Mouse (Mus musculus): ENCODE measurements around the gene Syt1.
A peak's percentile ranks its signal among the peaks of the same experiment; 100 is the strongest.

The Syt1 gene

DNA sequence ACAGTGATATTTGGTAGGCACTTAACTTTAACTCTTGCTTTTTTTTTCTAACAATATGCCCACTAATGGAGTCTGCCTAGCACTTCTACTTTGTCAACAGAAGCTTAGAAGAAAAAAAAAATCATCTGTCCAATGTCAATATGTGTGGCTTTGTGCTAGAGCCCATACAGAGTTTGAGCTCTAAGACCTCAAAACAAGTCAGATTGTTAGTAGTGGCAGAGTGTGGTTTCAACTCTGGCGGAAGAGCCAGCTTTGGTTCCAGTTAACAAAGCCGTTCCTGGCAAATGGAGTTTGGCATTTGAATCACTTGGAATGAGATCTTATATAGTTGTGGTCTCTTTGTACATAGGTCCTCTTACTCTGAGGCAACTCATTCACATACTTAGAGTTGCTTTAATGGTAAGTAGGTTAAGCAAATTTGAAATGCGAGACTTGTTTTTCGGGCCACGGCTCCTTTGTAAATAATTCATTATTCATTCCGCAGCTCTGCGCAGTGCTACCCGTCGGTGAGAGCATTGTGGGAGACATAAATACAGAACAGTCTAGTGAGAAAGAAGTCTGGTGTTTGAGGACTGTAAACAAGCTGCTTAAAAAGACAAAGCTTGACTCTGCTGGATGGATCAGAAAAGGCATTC, 429.9 kb downstream of the Syt1 start:
- DNase-seq (ENCODE audit: low read depth, low spot score): no peak

DNA sequence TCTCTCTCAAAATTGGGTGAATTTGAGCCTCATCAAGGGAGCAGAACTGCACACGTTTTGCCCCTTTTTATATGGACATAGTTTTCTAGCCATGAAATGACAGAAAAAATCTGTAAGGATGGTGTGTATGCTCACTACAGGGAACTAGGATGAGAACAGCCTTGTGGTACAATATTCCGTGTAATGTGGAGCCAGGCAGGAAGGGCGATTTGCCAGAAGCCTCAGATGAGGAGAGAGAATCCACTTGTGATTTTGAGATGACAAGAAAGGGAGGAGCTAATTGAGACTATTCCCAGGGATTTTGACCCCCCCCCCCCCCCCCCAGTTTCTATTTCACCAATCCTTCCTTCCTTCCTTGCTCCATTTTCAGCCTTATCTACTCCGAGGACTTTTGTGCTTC, 431.4 kb downstream of the Syt1 start:
- DNase-seq (ENCODE audit: low read depth, low spot score): no peak

DNA sequence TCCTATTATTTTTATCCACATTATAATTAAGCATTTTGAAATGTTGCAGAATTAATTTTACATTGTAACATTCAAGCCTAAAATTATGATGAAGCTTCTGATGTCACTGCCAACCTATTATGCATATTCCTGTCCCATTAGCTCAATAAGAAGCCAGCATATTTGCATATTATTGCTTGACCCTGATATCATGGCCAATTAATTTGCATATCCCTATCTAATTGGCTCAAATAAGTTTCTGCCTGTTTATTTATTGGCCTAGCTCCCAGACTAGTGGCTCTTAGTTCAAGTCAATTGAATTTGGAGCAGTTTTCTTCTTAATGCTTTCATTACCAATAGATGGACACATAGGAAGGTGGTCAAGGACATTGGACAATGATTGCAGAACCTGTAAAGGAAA, 433.2 kb downstream of the Syt1 start:
- DNase-seq (ENCODE audit: low read depth, low spot score): no peak

DNA sequence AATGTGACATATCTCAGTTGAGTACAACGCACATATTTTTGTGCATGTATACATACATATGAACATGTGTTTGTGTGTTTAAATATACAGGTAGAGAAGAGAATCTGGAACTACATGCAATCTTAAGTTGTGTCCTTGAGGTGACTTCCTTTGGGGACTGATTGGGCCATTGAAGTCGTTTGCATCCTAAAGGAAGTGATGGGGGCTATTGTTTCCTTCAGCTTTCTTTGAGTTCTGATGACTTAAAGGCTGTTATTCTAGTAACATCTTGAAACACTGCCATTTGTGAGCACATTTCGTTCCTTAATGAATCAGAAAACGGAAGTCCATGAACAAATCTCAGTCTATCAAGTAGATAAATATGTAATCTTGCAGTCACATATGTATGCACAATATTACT, 438.0 kb downstream of the Syt1 start:
- no peak for DNase-seq (ENCODE audit: low read depth, low spot score)

DNA sequence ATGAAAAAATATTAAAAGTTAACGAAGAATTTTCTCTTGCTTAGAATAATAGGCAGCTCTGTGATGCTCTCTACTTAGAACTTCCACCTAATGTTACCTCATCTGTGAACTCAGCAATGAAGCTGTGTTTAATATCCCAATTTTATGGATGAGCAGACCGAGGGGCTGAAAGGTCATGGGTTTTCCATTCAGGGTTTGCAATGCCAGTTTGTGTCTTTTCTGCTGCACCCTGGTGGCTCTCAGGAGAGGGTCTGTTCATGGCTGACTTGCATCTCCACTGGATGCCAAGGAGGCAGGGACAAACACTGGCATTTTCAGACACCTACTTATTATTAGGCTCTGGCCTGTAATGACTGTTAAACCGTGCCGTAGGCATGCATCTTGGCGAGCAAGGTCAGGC, 439.7 kb downstream of the Syt1 start:
- DNase-seq (ENCODE audit: low read depth, low spot score): no peak

DNA sequence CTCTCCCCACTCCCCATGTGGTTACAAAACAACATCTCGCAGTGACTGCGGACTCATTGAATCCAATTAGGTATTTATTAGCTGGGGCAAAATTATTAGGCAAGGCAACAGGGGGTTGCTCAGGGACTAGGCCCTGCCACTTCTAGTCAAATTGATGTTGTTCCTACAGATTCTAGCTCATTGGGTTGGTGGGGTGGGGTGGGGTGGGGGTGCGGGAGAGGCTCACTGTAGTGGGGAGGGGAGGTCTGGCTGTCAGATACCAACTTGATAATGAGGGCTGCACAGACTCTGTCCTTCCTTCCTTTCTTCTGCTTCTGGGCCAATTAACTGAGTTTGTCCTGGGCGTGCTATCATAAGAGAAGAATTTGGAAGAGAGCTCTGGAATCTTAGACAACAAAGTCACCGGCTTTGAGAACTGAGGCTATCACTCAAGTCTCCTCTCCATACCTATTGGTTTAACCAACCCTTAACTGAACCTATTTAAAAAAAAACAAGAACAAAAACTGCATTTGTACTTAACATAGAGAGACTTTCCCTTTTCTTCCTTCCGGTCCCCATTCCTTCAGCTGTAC, 441.1 kb downstream of the Syt1 start:
- DNase-seq (ENCODE audit: low read depth, low spot score): no peak

DNA sequence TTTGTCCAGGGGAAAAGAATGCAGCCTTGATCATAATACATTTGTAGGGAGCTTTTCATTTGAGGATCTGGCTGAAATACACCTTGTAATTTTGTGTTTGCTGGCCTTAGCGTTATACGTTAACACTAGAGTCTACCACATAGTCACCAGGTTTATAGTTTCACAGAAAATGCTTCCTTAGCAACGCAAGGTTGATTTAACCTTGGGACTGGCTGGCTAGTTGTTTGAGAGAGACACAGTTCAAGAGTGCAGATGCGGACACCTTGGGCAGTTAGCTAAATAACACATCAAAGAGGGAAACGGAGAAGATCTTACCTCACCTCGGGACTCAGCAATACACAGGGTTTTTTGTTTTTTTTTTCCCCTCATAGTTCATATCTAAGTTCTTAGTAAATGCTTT, 441.9 kb downstream of the Syt1 start:
- no peak for DNase-seq (ENCODE audit: low read depth, low spot score)

DNA sequence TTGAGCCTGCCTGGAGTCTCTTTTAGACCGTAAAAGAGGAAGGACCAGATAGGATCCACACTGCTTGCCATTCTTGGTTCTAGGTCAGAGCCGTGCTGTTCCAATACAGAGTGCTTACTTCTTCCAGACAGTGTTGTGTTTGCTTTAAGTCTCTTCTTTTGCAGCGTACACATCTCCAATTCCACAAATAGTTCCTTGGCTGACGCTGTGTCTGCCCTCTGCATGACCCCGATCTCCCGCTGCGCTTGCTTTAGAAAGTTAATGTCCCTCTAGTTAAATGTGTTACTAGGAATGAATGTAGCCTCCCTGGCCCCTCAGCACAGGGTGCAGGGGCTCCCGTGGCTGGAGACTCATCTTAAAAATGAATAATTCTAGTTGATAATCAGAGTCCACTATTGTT, 442.6 kb downstream of the Syt1 start:
- no peak for DNase-seq (ENCODE audit: low read depth, low spot score)

DNA sequence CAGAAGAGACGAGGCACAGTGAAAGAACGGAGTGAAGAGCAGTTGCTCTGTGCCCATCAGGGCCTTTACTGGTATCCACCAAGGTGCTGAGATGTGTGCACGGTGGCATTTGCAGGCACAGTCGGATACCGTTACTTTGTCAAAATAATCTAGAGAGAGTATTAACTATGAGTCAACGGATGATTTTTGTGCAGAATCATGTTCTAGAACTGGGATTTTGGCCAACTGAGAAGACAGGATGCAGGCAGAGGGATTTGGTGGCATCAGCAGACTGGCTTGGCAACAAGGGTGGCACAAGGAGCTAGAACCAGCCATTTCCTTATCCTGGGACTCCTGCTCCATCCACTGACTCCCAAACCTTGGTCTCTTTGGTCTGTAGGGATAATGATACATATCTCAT, 443.3 kb downstream of the Syt1 start:
- peak; percentile 86 for DNase-seq (ENCODE audit: low read depth, low spot score)

DNA sequence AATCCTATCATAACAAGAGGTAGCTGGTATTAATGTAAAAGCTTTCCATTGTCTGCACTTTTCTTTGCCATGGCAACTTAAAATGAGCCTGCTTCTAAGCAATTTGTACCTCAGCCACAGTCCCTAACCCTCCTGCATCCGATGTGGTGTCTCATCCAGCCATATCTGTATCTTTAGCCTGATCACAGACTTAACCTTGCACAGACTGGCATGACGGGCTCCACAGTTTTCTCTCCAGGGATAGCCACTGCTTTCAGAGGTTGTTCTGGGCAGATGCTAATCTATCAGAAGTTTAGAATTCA, 451.2 kb downstream of the Syt1 start:
- no peak for DNase-seq (ENCODE audit: low read depth, low spot score)

DNA sequence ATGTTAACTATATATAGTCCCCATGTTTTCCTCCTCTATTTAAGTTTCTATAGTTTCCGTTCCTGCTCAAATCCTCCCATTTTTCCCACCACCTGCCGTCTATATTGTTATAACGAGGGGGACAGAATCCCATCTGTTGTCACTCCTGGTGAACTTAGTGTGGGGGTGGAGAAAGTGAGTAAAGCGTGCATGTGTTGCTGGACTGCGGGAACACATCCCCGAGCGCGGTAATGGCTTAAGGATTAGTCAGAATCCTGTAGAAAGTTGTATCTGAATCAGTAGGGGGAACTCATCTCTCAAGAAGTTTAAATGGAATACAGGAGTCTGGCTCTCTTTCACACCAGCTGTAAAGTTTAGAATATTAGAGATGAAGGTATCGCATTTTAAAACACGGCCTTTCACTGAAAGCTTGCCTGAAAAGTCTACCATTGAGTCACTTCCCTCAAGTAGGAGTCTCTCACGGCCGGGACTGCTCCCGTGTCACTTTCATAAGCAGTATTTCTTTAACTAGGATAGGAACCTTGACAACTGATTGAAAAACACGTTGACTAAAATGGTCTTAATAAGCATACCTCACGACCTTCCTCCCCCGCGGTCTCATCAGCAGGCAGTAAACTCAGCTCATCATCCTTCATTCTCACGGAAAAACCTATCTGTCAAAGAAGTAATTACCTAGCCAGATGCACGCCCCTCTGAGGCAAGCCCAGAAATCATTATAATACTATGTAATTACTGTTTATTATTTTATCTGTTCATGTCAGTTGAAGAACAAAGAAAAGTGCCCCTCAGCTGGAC, 451.8 kb downstream of the Syt1 start:
- peak; percentile 70 for DNase-seq (ENCODE audit: low read depth, low spot score)

DNA sequence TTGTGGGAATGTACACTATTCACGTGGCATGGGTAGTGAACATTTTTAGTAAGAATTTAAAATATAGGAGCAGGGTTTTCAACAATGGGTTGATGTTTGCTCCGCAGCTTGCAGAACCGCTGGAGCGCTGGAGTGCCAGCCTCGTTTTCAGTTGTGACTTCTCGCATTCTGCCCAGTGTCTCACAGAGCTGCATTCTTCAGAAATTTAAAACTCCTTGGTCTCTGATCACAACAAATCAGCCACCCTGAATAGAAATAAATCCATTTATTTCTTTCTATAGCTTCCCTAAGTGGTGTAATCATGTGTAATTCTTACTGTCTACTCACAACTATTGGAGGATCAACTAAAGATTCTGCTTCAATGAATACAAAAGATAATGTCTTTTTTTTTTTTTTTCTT, 458.2 kb downstream of the Syt1 start:
- DNase-seq (ENCODE audit: low read depth, low spot score): no peak

DNA sequence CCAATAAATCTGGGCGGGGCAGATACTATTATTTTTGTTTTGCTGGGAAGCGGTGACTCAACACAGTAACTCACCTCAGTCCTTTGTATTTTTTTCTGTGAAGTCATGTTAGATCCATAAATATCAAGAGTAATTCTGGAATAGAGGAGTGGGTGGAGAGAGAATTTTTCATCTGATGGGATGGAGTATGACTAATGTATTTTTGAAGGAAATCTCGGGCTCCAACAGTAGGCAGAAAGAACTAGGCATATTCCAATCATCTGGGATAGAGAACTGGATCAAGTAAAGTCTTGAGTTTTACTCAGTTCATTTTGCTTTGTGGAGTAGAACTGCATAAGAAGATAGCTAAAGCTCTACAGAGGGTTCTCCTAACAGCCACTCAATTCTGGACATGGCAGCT, 465.1 kb downstream of the Syt1 start:
- DNase-seq (ENCODE audit: low read depth, low spot score): peak; percentile 64

DNA sequence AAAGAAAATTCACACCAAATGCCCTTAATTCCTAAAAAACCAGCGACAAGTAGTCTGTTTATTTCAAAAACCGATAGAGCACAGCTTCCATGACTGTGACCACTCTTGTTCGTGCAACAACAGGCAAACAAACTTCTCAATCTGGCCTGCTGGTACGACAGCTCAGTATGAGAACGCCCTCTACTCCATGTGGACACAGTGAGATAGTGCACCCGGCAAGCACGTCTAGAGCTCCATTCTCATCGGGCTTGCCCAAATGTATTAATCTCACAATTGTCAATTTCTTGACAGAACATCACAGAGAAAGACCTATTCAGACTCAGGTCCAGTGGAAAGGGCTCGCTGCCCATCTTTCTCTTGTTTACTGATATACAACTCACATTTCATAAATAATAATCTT, 469.2 kb downstream of the Syt1 start:
- no peak for DNase-seq (ENCODE audit: low read depth, low spot score)

DNA sequence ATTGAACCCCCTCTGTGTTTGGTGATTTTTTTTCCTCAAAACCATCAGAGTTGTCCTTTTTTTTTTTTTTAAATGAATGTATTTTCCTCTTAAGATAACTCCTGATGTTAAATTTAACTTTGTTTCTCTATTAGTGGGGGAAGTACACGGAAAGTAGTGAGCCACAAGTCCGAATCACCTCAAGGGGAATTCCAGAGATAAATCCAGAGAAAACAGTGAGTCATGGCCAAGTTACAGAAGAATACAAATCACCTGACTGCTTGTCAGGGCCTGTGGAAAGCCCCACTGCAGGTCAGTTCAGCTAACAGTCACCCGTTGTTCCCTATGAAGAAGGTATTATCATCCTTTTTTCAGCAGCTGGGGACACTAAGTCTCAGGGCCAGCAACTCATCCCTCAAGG, 472.2 kb downstream of the Syt1 start:
- no peak for DNase-seq (ENCODE audit: low read depth, low spot score)

DNA sequence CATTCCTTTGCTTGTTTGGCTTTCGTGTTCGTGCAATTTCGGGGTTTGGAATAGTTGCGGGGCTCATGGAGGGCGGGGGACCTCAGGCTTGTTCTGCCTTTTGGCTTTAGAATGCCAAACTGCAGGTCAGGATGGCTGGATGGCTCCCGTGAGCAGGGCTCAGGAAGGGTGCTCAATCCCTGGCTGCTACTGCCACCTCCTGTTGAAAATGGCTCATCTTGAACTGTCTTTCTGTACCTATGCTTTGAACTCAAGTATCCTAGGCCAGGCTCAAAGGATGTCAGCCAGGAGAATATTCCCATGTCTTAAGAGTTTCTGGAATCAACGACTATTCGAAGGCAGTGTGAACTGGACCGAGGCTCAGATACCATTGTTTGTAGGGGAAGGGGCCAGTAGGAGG, 473.1 kb downstream of the Syt1 start:
- DNase-seq (ENCODE audit: low read depth, low spot score): no peak

DNA sequence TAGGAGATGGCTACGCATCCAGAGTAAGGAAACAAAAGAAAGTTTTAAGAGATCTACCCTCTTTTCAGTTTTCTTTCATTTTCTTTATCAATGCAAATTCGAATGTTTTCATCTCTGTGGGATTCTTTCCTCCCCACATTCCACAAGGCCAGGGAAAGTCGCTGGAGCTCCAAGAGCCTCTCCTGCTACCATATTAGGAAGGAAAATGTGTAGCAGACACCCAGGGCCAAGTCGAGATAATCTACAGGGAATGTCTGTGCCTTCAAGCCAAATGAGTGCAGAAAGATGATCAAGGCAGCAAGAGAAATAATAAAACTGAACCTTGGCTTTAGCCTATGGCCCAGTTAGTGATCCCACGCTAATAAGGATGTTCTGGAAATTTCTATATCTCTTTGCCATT, 474.9 kb downstream of the Syt1 start:
- DNase-seq (ENCODE audit: low read depth, low spot score): no peak

DNA sequence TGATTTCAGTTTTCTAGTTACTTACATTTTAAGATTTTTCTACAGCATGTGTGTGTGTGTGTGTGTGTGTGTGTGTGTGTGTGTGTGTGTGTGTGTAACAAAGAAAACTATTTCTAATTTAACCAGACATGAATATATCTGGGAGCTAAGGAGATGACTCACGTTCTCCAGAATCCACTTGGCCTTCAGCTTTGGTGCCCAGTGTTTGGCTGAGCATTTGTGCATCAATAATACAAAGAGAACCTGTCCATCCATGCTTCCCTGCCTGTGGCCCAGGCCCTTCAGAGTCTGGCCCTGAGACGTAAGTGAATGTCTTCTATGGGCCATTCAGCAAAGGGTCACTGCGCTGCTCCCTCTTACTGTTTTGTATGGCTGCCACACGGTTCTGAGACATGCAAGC, 476.7 kb downstream of the Syt1 start:
- DNase-seq (ENCODE audit: low read depth, low spot score): no peak

DNA sequence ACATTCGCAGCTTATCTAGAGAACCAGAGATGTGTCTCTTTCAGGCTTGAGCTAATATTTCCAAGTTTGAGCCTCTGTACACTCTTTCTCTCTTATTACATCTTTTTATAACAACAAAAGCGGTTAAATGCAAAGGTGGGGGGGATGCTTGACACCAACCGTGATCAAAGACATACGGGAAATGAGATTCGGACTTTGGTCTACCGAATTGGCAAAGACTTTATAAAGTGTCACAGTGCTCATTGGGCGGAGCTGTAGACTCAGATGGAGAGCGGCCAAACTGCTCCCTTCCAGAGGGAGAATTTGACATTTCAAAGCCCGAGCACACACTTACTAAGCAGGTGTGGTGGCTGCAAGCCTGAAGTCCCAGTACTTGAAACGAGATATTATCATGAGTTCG, 477.9 kb downstream of the Syt1 start:
- no peak for DNase-seq (ENCODE audit: low read depth, low spot score)

DNA sequence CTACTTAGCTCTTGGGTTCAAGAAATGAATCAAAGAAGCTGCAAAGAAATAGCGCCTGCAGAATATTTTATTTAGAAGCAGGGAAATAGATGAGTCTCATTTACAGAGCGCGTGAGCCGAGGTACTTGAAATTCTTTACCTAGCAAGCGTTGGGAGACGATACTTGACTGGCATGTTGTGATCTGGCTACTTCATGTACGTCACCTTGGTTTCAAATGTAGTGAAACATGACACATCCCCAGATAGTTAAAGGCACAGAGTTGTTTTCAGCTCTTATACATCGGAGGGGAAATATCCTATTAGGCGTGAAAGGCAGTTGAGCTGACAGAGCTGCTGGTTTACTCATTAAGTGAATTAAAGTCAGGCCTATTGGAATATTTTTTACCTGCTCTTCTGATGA, 478.5 kb downstream of the Syt1 start:
- DNase-seq (ENCODE audit: low read depth, low spot score): no peak

DNA sequence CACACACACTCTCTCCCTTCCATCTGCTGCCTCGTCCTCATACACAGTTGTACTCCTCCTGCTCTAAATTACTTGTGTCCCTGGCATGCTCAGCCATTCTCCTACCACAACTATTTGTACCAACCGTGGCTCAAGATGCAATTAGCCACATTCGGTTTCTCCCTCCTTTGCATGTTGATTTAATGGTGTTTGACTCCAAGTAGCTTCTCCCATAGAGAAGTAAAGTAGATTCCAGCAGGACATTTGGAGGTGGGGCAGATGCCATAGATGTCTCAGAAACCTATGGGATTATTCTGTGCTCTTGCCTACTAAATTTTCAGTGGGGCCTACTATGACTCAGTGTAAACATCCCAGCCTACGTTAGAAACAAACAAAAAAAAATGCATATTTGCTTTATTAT, 479.1 kb downstream of the Syt1 start:
- DNase-seq (ENCODE audit: low read depth, low spot score): no peak

DNA sequence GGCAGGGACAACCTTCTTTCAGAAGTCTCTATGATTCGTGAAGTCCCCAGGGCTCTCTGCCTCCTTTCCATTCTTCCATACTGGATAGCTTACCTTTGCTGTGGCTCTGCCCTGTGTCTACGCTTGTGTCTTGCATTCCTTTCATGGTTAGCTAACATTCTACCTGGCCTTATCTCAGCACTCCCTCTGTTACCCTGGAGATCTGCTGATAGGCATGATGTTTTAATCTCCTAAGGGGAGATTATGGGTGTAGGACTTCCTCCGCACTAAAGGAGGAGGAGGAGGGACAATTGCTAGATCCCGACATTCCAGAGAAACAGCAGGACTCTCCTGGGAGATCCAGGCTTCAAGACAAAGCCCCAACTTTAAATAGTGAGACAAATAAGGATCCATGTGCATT, 479.7 kb downstream of the Syt1 start:
- DNase-seq (ENCODE audit: low read depth, low spot score): no peak

DNA sequence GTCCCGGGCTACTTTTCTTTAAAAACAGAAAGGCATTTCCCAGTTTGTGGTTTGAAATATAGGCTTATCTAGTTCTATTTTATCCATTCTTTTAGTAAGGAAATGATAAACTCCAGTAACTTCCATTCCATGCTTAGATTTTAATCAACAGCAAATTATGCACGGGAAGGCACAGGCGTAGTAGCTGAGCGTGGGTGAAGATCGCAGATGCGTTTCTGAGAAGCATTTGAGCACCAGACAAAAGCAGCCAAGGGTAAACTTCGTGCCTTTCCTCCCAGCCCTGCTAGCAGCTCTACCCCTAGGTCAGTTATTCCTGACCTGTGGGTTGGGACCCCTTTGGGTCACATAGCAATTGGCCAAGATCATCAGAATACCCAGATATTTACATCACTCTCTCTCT, 482.4 kb downstream of the Syt1 start:
- peak; percentile 70 for DNase-seq (ENCODE audit: low read depth, low spot score)

DNA sequence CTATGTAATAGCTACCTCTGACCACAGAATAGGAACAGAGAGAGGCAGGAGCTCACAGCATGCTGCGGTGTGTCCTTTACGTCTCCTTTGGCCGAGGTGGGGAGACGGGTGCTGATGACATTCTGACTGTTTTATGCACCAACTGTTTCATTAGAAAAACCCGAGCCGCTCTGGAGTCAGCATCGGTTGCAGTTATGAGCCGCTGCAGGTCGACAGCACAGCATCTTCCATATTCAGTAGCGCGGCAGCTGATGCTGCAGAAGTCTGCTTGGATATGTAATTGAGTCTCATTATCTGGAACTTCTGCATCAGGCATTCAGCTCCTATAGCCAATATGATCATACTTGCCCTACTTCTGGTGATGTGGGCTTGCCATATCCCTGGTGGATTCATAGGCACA, 485.3 kb downstream of the Syt1 start:
- DNase-seq (ENCODE audit: low read depth, low spot score): peak; percentile 45

All from brain, adult 2 months (tissue).